Mouse (Mus musculus) embryonic fibroblast, embryonic 13.5 days (primary cell): ENCODE data around the gene Inpp5a. TPM values are rescaled to one million over a fixed set of nuclear protein-coding genes. Genes with fewer than 3 reads are reported as not detected.

Experiments
- H3K27ac ChIP-seq: 2 replicates; pipeline ENCODE4 v1.5.1; 2012; ENCODE audit warnings: low read length, control low read depth, inconsistent platforms; ENCODE audit not compliant: insufficient read depth
- H3K4me1 ChIP-seq: 2 replicates; pipeline ENCODE4 v1.6.1; 2011; ENCODE audit warnings: low read length; ENCODE audit not compliant: control insufficient read depth, insufficient read depth
- H3K4me3 ChIP-seq: 2 replicates; pipeline ENCODE4 v1.5.1; 2011; ENCODE audit warnings: mild to moderate bottlenecking, control low read depth, low read length; ENCODE audit not compliant: insufficient read depth
- CTCF ChIP-seq: IDR thresholded peaks from 2 replicates; pipeline ENCODE4 v1.5.1; 2011; ENCODE audit warnings: mild to moderate bottlenecking, control low read depth, low read length, moderate library complexity, borderline replicate concordance; ENCODE audit not compliant: insufficient read depth
- POLR2A ChIP-seq: IDR thresholded peaks from 2 replicates; pipeline ENCODE4 v1.6.1; 2011; ENCODE audit warnings: low read depth, mild to moderate bottlenecking, control low read depth, low read length, moderate library complexity
- polyA plus RNA-seq: library from polyadenylated mRNA; stranded (reverse); fragments of >200 nt; gene quantifications from 2 replicates; pipeline ENCODE4 v1.2.4, GENCODE M21; 2011; ENCODE audit warnings: low read depth; ENCODE audit not compliant: missing spikeins, insufficient read length

The Inpp5a gene
- polyA plus RNA-seq, 1 experiment = 85.4 TPM

DNA sequence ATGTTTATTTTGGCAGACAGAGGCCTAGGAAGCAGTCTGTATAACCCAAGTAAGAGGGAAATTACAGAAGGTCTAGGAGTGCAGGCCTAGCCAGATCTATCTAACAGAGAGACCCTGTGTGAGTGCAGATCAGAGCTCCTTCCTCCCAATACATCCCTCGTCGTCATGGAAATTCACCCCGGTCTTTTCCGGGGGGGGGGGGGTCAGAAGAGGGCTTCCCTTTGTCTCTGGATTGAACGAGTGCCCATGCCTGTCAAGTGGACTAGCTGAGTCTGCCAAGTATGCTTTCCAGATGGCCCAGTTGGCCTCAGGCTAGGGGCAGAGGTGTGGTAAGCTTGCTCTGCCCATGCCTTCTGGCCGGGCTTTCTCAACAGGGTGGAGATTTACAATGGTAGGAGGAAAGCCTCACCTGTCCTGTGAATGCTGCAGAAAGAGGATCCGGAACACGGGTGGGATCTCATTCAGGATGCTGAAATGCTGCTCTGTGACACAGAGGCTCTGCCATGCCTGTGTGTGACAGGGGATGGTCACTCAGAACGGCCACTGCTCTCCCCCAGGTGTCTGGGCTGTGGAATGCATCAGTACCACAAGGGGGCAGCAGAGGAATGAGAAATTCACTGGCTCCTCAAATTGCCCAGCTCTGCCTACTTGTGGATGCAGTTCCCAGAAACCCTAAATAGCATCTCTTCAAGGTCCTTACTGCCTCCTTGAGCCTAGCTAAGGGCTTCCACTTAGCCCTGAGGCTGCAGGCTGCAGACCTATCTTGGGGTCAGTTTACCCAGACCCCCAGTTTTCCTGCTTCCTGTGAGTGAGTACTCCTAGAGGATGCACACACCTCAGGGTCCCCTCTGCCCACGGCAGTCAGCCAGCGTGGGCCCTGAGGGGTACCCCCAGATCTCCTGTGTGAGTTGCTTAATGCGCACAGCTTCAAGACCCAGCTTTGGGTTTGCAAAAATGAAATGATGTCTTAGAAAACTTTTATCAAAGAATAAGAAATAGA lies 227.2 kb downstream of the Inpp5a start:
- Histone ChIP-seq H3K4me1 (no peaks in the 10 kb centered on the region), H3K4me3 (no peak overlapping the region), H3K27ac (no peak overlapping the region)
- TF ChIP-seq POLR2A = no peak
- peak; percentile 71 for TF ChIP-seq CTCF

DNA sequence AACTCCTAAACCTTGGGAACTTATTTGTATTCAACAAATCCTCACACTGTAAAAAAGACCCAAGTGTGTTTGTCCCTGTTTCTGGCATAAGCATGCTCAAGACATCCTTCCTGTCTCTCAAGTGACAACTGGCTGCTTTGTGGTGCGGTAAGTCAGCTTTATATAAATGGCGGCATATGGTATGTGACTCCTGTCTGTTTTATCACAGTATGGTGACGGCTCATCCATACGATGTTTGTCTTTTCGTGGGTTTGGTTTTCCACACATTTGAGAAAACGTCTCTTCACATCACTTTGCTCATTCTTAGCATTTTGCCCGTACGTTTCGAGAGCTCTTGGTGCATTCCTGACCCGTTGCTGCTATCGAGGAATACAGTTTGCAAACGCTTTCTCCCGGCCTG lies 233.7 kb downstream of the Inpp5a start:
- no peaks in the 10 kb centered on the region for H3K4me1 ChIP-seq
- TF ChIP-seq POLR2A (no peak), CTCF (no peak)
- no peak overlapping the region for H3K27ac ChIP-seq
- no peak overlapping the region for H3K4me3 ChIP-seq

- TF ChIP-seq POLR2A (no peak), CTCF (no peak)
- no peak overlapping the region for H3K4me3 ChIP-seq
- no peak overlapping the region for H3K27ac ChIP-seq
- H3K4me1 ChIP-seq = no peaks in the 10 kb centered on the region
Measured at GRCm38 (mm10) chr7:139625156-139625555, 236.2 kb downstream of the Inpp5a start.

Other genes starting within 250 kb of the Inpp5a start
- 25.2 and 27.8 TPM in 2 replicates for gene Lrrc27, start 176.1 kb upstream of the Inpp5a start, polyA plus RNA-seq
- 0.46 and 1.0 TPM in 2 replicates for gene Stk32c, start 175.8 kb upstream of the Inpp5a start, polyA plus RNA-seq
- gene Pwwp2b, start 140.6 kb upstream of the Inpp5a start, polyA plus RNA-seq = 8.9 and 9.5 TPM in 2 replicates
- not detected in 2 replicates for gene Nkx6-2, start 193.7 kb downstream of the Inpp5a start, polyA plus RNA-seq